In the genomic region with DNA sequence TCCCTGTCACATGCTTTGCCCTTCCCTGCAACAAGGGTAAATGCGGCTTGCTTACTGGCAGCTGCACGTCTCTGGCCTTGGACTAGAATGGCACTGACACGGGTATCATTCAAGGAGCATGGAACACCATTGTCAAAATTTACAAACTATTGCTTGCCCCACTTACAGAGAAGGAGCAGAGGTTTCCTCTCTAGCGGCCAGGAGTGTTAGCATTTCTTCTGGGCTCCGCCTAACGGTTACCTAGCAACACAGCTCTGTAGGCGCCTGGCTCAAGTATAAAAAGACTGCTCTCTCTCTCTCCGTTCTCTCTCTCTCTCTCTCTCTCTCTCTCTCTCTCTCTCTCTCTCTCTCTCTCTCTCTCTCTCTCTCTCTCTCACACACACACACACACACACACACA, we compare ENCODE assay signal across 10 mouse cellular contexts. TPM values are rescaled to one million over a fixed set of nuclear protein-coding genes. Genes with fewer than 3 reads are reported as not detected.
DNase-seq lines count a peak whose midpoint lies in the region; ATAC-seq and TF ChIP-seq lines count a peak whose summit lies in the region.
"Had no signal": no experiment of that assay in that cellular context is flagged by ENCODE, and none has a peak within 500 bp of the region (broad histone marks: within the 10 kb centered on the region; RNA-seq: fewer than 3 reads in every experiment).

No protein-coding gene starts in this region.

- no peaks in the 10 kb centered on the region for H3K4me1 ChIP-seq in heart, postnatal 0 days (ENCODE audit: control insufficient read depth, insufficient read depth)
- peaks cover 15% of the 10 kb centered on the region for H3K4me1 ChIP-seq in thymus, adult 2 months (replicated peaks; ENCODE audit: control insufficient read depth, insufficient read depth, low read length)
- peaks cover 19% of the 10 kb centered on the region for H3K4me1 ChIP-seq in limb, embryonic 12.5 days (replicated peaks)
- H3K4me1 ChIP-seq in liver, embryonic 12.5 days: peaks cover 17% of the 10 kb centered on the region

- no peaks in the 10 kb centered on the region for H3K27me3 ChIP-seq in heart, postnatal 0 days (ENCODE audit: control insufficient read depth, insufficient read depth, low read length)
- H3K27me3 ChIP-seq in thymus, adult 2 months (ENCODE audit: control insufficient read depth, insufficient read depth, low read length): no peaks in the 10 kb centered on the region
- H3K27me3 ChIP-seq in limb, embryonic 12.5 days: no peaks in the 10 kb centered on the region
- no peaks in the 10 kb centered on the region; the same call in 1 of the 2 replicates for H3K27me3 ChIP-seq in liver, embryonic 12.5 days (replicated peaks)
- H3K27me3 ChIP-seq: Patski had no signal

- no peak for TF ChIP-seq POLR2A in thymus, adult 2 months (IDR thresholded peaks at IDR 0.05; ENCODE audit: control insufficient read depth, extremely low read depth, insufficient read depth, low read length, poor library complexity)

- ATAC-seq in heart, postnatal 0 days (ENCODE audit: insufficient read depth, low read depth): no peak
- ATAC-seq in limb, embryonic 12.5 days (ENCODE audit: insufficient number of reproducible peaks, insufficient read depth, low FRiP score, low TSS enrichment, low read depth): no peak
- no peak for ATAC-seq in liver, embryonic 12.5 days
- ATAC-seq: Patski had no signal

- no peak overlapping the region for H3K9ac ChIP-seq in heart, postnatal 0 days (replicated peaks; ENCODE audit: low read depth, low read length)
- no peak overlapping the region for H3K9ac ChIP-seq in limb, embryonic 12.5 days (replicated peaks)
- H3K9ac ChIP-seq in liver, embryonic 12.5 days: no peak overlapping the region

- WGBS in heart, postnatal 0 days: 18% methylated on average over 8 of the region's 8 CpGs
- 25% methylated on average over 8 of the region's 8 CpGs for WGBS in thymus, adult 2 months
- 28% methylated on average over 8 of the region's 8 CpGs for WGBS in limb, embryonic 12.5 days
- WGBS in liver, embryonic 12.5 days (ENCODE audit: insufficient replicate concordance): 23% methylated on average over 8 of the region's 8 CpGs

- peaks cover 5% of the 10 kb centered on the region; the same call in 1 of the 2 replicates for H3K9me3 ChIP-seq in heart, postnatal 0 days (replicated peaks; ENCODE audit: control insufficient read depth, low read length)
- H3K9me3 ChIP-seq in limb, embryonic 12.5 days: peaks cover 8% of the 10 kb centered on the region
- H3K9me3 ChIP-seq in liver, embryonic 12.5 days (replicated peaks): no peaks in the 10 kb centered on the region

- no peaks in the 10 kb centered on the region for H3K36me3 ChIP-seq in heart, postnatal 0 days (replicated peaks; ENCODE audit: control insufficient read depth, insufficient read depth, low read length)
- no peaks in the 10 kb centered on the region for H3K36me3 ChIP-seq in thymus, adult 2 months (ENCODE audit: control insufficient read depth, insufficient read depth, low read length)
- no peaks in the 10 kb centered on the region for H3K36me3 ChIP-seq in limb, embryonic 12.5 days
- H3K36me3 ChIP-seq in liver, embryonic 12.5 days: no peaks in the 10 kb centered on the region

- peak; percentile 53 for DNase-seq in heart, postnatal 0 days (ENCODE audit: low spot score)
- no peak for DNase-seq in heart, adult 9 months (ENCODE audit: low spot score in 2 of 2)
- peak; percentile 36 for DNase-seq in thymus, postnatal 25 days
- DNase-seq in thymus, adult 2 months: no peak
- DNase-seq in thymus, postnatal 36 days: peak; percentile 22 to 50
- DNase-seq in kidney, adult 18-20 months: no peak
- DNase-seq: kidney, adult 11 months had no signal

- no peak overlapping the region for H3K4me3 ChIP-seq in heart, postnatal 0 days (ENCODE audit: low read depth, low read length)
- no peak overlapping the region for H3K4me3 ChIP-seq in thymus, adult 2 months (ENCODE audit: control insufficient read depth, insufficient read depth, low read length)
- no peak overlapping the region for H3K4me3 ChIP-seq in limb, embryonic 12.5 days (replicated peaks)
- H3K4me3 ChIP-seq in liver, embryonic 12.5 days: no peak overlapping the region

- no peak overlapping the region for H3K4me2 ChIP-seq in heart, postnatal 0 days (ENCODE audit: low read depth, low read length)
- 0 out of 2 replicates have a peak overlapping the region, but pooled peaks have one; percentile 9 for H3K4me2 ChIP-seq in limb, embryonic 12.5 days
- H3K4me2 ChIP-seq in liver, embryonic 12.5 days: no peak overlapping the region

- H3K27ac ChIP-seq in heart, postnatal 0 days (ENCODE audit: low read depth): no peak overlapping the region
- no peak overlapping the region for H3K27ac ChIP-seq in thymus, adult 2 months (ENCODE audit: control insufficient read depth, insufficient read depth, low read length)
- H3K27ac ChIP-seq in limb, embryonic 12.5 days: no peak overlapping the region; the same call in 1 of the 2 replicates
- H3K27ac ChIP-seq in liver, embryonic 12.5 days: no peak overlapping the region

- no peak for TF ChIP-seq EP300 in heart, postnatal 0 days (IDR thresholded peaks at IDR 0.05; ENCODE audit: low read depth)

- no peak for TF ChIP-seq CTCF in heart, postnatal 0 days (IDR thresholded peaks at IDR 0.05; ENCODE audit: low read depth)
- TF ChIP-seq CTCF in thymus, adult 2 months (IDR thresholded peaks at IDR 0.05; ENCODE audit: borderline replicate concordance, control insufficient read depth, extremely low read depth, insufficient read depth, low read length, poor library complexity): no peak

RNA-seq across cellular contexts. Expression of a gene that starts 3.5 kb away (rescaled TPM):
- total RNA-seq in heart, postnatal 0 days (2014; rRNA removed; ENCODE audit: low replicate concordance): 16.3 and 17.2 TPM in 2 replicates
- polyA plus RNA-seq in heart, postnatal 0 days (2015; fragmentation: Nextera tagmentation; extraction: Ambion mirVana): 7.2 and 7.8 TPM in 2 replicates
- 12.2 and 12.3 TPM in 2 replicates for polyA plus RNA-seq in thymus, adult 2 months (2012; rRNA removed)
- 9.7 and 10.9 TPM in 2 replicates for polyA plus RNA-seq in limb, embryonic 12.5 days (2016; fragmentation: Nextera tagmentation; extraction: Ambion mirVana)
- 4.7 and 5.2 TPM in 2 replicates for polyA plus RNA-seq in liver, embryonic 12.5 days (2016; fragmentation: Nextera tagmentation; extraction: Ambion mirVana)

RNA-seq across cellular contexts. Expression of a gene that starts 8.9 kb away (rescaled TPM):
- 3.1 and 11.5 TPM in 2 replicates for total RNA-seq in heart, postnatal 0 days (2014; rRNA removed; ENCODE audit: low replicate concordance)
- 2.9 and 3.4 TPM in 2 replicates for polyA plus RNA-seq in heart, postnatal 0 days (2015; fragmentation: Nextera tagmentation; extraction: Ambion mirVana)
- 8.9 and 10.3 TPM in 2 replicates for polyA plus RNA-seq in thymus, adult 2 months (2012; rRNA removed)
- polyA plus RNA-seq in limb, embryonic 12.5 days (2016; fragmentation: Nextera tagmentation; extraction: Ambion mirVana): 3.4 and 4.1 TPM in 2 replicates
- 0.25 and 0.36 TPM in 2 replicates for polyA plus RNA-seq in liver, embryonic 12.5 days (2016; fragmentation: Nextera tagmentation; extraction: Ambion mirVana)

RNA-seq across cellular contexts. Expression of a gene that starts 49.6 kb away (rescaled TPM):
- total RNA-seq in heart, postnatal 0 days (2014; rRNA removed; ENCODE audit: low replicate concordance): 0.38 TPM in 1 of 2 replicates, not detected in the other
- polyA plus RNA-seq in heart, postnatal 0 days (2015; fragmentation: Nextera tagmentation; extraction: Ambion mirVana): 0.16 and 0.33 TPM in 2 replicates
- polyA plus RNA-seq in thymus, adult 2 months (2012; rRNA removed): 1.1 and 2.0 TPM in 2 replicates
- 0.06 and 0.15 TPM in 2 replicates for polyA plus RNA-seq in limb, embryonic 12.5 days (2016; fragmentation: Nextera tagmentation; extraction: Ambion mirVana)
- polyA plus RNA-seq in liver, embryonic 12.5 days (2016; fragmentation: Nextera tagmentation; extraction: Ambion mirVana): not detected in 2 replicates
- polyA plus RNA-seq: Patski had no signal

Comparison
In these comparisons a context has a peak if more than half of its experiments do, and no peak if none do; other contexts are left out.
1. DNase-seq: peak in heart, postnatal 0 days (single experiment), thymus, postnatal 25 days (single experiment) and thymus, postnatal 36 days (2 of 2); none in heart, adult 9 months (0 of 2), thymus, adult 2 months (single experiment) and kidney, adult 18-20 months (single experiment).